Mouse (Mus musculus) heart, postnatal 0 days (tissue): ENCODE results near the gene Mapk9.

Experiments used
- CTCF ChIP-seq: IDR thresholded peaks from 2 replicates; pipeline ENCODE4 v1.5.1; 2016; ENCODE audit warnings: antibody characterized with exemption, control low read depth, low read depth
- EP300 ChIP-seq: IDR thresholded peaks from 2 replicates; pipeline ENCODE4 v1.6.1; 2016; ENCODE audit warnings: antibody characterized with exemption, low read depth

- no peak for TF ChIP-seq CTCF
- TF ChIP-seq EP300, result no peak
These were observed 25.6 kb upstream of the Mapk9 start for GRCm38 (mm10) chr11:49820928-49821327.
